Mouse (Mus musculus) brain, embryonic 14.5 days (tissue): ENCODE results near the gene Ddc.

Experiments
- CTCF ChIP-seq: fragments of 200-500 bp; IDR thresholded peaks from 2 replicates; pipeline ENCODE4 v1.5.1; 2012; ENCODE audit warnings: inconsistent platforms, mild to moderate bottlenecking, moderate library complexity, borderline replicate concordance; ENCODE audit not compliant: insufficient read depth, insufficient read length; ENCODE audit errors: extremely low read depth
- POLR2A ChIP-seq: fragments of 200-500 bp; IDR thresholded peaks from 2 replicates; pipeline ENCODE4 v1.6.1; 2012; ENCODE audit warnings: mild to moderate bottlenecking, inconsistent platforms, borderline replicate concordance; ENCODE audit not compliant: poor library complexity, insufficient read depth, insufficient read length, severe bottlenecking; ENCODE audit errors: extremely low read depth

- TF ChIP-seq CTCF (no peak), POLR2A (no peak)
Measured at GRCm38 (mm10) chr11:11940833-11941681, 43.1 kb upstream of the Ddc start.
